Mouse (Mus musculus): ENCODE measurements around the gene Ush2a. TPM values are rescaled to one million over a fixed set of nuclear protein-coding genes. Genes with fewer than 3 reads are reported as not detected.

Gene Ush2a
- polyA plus RNA-seq, 1 experiment: not detected

DNA sequence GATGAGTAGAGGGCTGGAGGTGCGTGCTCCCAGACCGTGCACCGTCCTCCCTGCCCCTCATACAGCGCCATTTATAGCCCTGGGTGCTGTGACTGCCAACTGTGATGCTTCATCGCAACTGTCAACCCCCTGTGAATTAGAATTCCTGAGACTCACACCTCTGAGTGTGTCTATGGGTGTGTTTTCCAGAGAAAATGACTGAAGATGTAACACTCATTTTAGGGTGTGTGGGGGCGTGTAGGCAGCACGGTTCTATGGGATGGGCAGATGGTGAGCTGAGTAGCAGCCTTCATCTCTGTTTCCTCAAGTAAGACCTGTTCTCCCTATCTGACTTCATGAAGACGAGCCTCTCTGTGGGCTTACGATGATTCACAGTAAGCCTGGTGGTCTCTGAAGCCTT is 548.8 kb downstream of the Ush2a start:
- H3K27me3 ChIP-seq (ENCODE audit: control insufficient read depth, insufficient read depth, insufficient read length): no peaks in the 10 kb centered on the region
- no peak overlapping the region for H3K4me3 ChIP-seq
- H3K36me3 ChIP-seq (ENCODE audit: control insufficient read depth, insufficient read depth): no peaks in the 10 kb centered on the region
- H3K4me2 ChIP-seq (ENCODE audit: low read depth): no peak overlapping the region
- H3K79me2 ChIP-seq (ENCODE audit: control insufficient read depth, insufficient read depth): no peaks in the 10 kb centered on the region
- TF ChIP-seq SRF (IDR thresholded peaks at IDR 0.05; ENCODE audit: control insufficient read depth, insufficient read length, low read depth): no peak
- TF ChIP-seq POLR2AphosphoS2 (IDR thresholded peaks at IDR 0.05; ENCODE audit: insufficient read length, low read depth): no peak
- no peak for TF ChIP-seq E2F4 (IDR thresholded peaks at IDR 0.05; ENCODE audit: insufficient read depth)
- no peak for TF ChIP-seq MYOG (IDR thresholded peaks at IDR 0.05; ENCODE audit: control insufficient read depth in 1 of 3, insufficient read depth in 1 of 3, insufficient read length in 2 of 3, low read depth in 2 of 3)
- no peak for TF ChIP-seq TCF12 (IDR thresholded peaks at IDR 0.05; ENCODE audit: insufficient read depth, poor library complexity, severe bottlenecking)
- no peak for TF ChIP-seq REST (IDR thresholded peaks at IDR 0.05; ENCODE audit: insufficient read depth, insufficient read length)
- no peak for TF ChIP-seq MAX (IDR thresholded peaks at IDR 0.05; ENCODE audit: low read depth)
- TF ChIP-seq CEBPB (IDR thresholded peaks at IDR 0.05; ENCODE audit: insufficient read depth, poor library complexity, severe bottlenecking): no peak
- H3ac ChIP-seq (ENCODE audit: control insufficient read depth, insufficient read length): no peak overlapping the region

DNA sequence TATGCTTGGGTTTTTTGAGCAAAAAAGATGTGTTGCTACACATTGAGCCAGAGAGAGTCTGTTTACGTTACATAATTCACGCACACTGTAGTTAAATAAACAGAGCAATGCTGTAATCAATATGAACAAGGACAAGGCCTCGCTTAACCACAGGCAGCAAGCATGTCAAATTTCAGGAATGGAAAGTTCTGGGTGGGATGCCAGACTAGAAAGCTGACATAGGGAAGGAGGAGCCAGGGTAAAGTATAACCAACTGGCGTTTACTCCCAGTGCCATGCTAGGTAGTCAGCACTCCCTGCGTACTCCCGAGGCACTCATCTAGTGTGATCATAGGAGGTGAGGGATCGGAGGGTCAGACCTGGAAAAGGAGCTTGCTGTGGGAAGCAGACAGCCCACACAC is 553.2 kb downstream of the Ush2a start:
- no peak overlapping the region for H3K4me2 ChIP-seq (ENCODE audit: low read depth)
- no peak for TF ChIP-seq MYOG (IDR thresholded peaks at IDR 0.05; ENCODE audit: control insufficient read depth in 1 of 3, insufficient read depth in 1 of 3, insufficient read length in 2 of 3, low read depth in 2 of 3)
- no peak for TF ChIP-seq CEBPB (IDR thresholded peaks at IDR 0.05; ENCODE audit: insufficient read depth, poor library complexity, severe bottlenecking)
- TF ChIP-seq POLR2AphosphoS2 (IDR thresholded peaks at IDR 0.05; ENCODE audit: insufficient read length, low read depth): no peak
- TF ChIP-seq E2F4 (IDR thresholded peaks at IDR 0.05; ENCODE audit: insufficient read depth): no peak
- TF ChIP-seq TCF12 (IDR thresholded peaks at IDR 0.05; ENCODE audit: insufficient read depth, poor library complexity, severe bottlenecking): no peak
- H3K36me3 ChIP-seq (ENCODE audit: control insufficient read depth, insufficient read depth): no peaks in the 10 kb centered on the region
- H3K27me3 ChIP-seq (ENCODE audit: control insufficient read depth, insufficient read depth, insufficient read length): no peaks in the 10 kb centered on the region
- H3ac ChIP-seq (ENCODE audit: control insufficient read depth, insufficient read length): no peak overlapping the region
- no peak overlapping the region for H3K4me3 ChIP-seq
- no peaks in the 10 kb centered on the region for H3K79me2 ChIP-seq (ENCODE audit: control insufficient read depth, insufficient read depth)

DNA sequence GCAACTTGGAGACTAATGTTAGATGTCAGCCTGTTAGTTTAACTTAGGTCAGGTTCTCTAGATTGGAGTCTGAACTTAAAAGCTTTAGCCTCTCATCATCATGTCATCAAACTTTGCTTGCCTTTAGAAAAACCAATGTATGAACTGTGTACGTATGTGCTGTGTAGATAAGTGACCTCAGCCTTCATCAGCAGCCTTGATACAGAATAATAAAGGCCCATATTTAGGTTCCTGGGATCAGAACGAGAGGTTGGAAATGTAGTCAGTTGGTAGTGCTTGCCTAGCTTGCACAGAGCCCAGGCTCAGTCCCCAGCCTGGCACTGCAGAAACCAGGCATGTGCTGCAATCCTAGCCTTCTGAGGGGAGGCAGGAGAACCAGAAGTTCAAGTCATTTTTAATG is 562.4 kb downstream of the Ush2a start:
- Histone ChIP-seq H3K4me3 (no peak overlapping the region), H3K4me2 (ENCODE audit: low read depth) (no peak overlapping the region), H3K27me3 (ENCODE audit: control insufficient read depth, insufficient read depth, insufficient read length) (no peaks in the 10 kb centered on the region), H3ac (ENCODE audit: control insufficient read depth, insufficient read length) (no peak overlapping the region), H3K79me2 (ENCODE audit: control insufficient read depth, insufficient read depth) (no peaks in the 10 kb centered on the region), H3K36me3 (ENCODE audit: control insufficient read depth, insufficient read depth) (no peaks in the 10 kb centered on the region)
- no peak for TF ChIP-seq SRF (IDR thresholded peaks at IDR 0.05; ENCODE audit: control insufficient read depth, insufficient read length, low read depth)
- no peak for TF ChIP-seq E2F4 (IDR thresholded peaks at IDR 0.05; ENCODE audit: insufficient read depth)
- no peak for TF ChIP-seq REST (IDR thresholded peaks at IDR 0.05; ENCODE audit: insufficient read depth, insufficient read length)
- no peak for TF ChIP-seq CEBPB (IDR thresholded peaks at IDR 0.05; ENCODE audit: insufficient read depth, poor library complexity, severe bottlenecking)
- TF ChIP-seq TCF3 (IDR thresholded peaks at IDR 0.05; ENCODE audit: insufficient read length, low read depth): no peak
- no peak for TF ChIP-seq TCF12 (IDR thresholded peaks at IDR 0.05; ENCODE audit: insufficient read depth, poor library complexity, severe bottlenecking)
- TF ChIP-seq MYOD1 (IDR thresholded peaks at IDR 0.05; ENCODE audit: control insufficient read depth in 1 of 3, insufficient read length in 2 of 3, low read depth in 2 of 3): no peak
- TF ChIP-seq POLR2A (IDR thresholded peaks at IDR 0.05; ENCODE audit: insufficient read length, low read depth): no peak
- no peak for TF ChIP-seq POLR2AphosphoS2 (IDR thresholded peaks at IDR 0.05; ENCODE audit: insufficient read length, low read depth)
- no peak for TF ChIP-seq MYOG (IDR thresholded peaks at IDR 0.05; ENCODE audit: control insufficient read depth in 1 of 3, insufficient read depth in 1 of 3, insufficient read length in 2 of 3, low read depth in 2 of 3)
- no peak for TF ChIP-seq USF1 (IDR thresholded peaks at IDR 0.05; ENCODE audit: low read depth)
- TF ChIP-seq MAX (IDR thresholded peaks at IDR 0.05; ENCODE audit: low read depth): no peak

DNA sequence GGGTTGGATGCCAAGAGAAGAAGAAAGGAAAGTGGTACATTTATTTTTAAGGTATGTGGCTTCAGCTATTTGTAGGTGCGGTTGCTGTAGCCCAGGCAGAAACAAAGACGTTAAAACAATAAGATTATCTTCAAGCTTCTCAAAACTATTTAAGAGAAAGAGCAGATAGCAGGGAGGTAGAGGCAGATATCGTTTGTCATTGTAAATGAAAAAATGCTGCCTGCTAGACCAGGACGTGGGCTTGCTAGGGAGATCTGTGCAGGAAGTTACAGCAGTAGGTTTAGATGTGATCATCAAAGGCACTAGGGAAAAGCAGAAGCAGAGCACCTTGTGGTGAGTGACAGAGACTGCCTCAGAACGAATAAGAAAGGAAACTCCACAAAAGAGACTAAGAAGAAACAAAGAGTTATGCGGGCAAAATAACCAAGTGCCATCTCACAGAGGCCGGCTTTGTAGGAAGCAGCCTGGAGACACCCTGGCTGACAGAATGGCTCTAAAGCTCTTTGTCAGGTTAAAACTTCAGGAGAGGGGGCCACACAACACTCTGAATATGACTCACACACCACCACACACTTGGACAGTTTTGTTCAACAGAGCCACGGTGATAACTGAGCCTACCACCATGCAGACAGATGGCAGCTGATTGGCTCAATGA is 563.2 kb downstream of the Ush2a start:
- no peaks in the 10 kb centered on the region for H3K27me3 ChIP-seq (ENCODE audit: control insufficient read depth, insufficient read depth, insufficient read length)
- H3ac ChIP-seq (ENCODE audit: control insufficient read depth, insufficient read length): no peak overlapping the region
- no peaks in the 10 kb centered on the region for H3K36me3 ChIP-seq (ENCODE audit: control insufficient read depth, insufficient read depth)
- TF ChIP-seq REST (IDR thresholded peaks at IDR 0.05; ENCODE audit: insufficient read depth, insufficient read length) (no peak), TCF12 (IDR thresholded peaks at IDR 0.05; ENCODE audit: insufficient read depth, poor library complexity, severe bottlenecking) (no peak), MYOG (IDR thresholded peaks at IDR 0.05; ENCODE audit: control insufficient read depth in 1 of 3, insufficient read depth in 1 of 3, insufficient read length in 2 of 3, low read depth in 2 of 3) (no peak), MAX (IDR thresholded peaks at IDR 0.05; ENCODE audit: low read depth) (no peak), TCF3 (IDR thresholded peaks at IDR 0.05; ENCODE audit: insufficient read length, low read depth) (no peak), MYOD1 (IDR thresholded peaks at IDR 0.05; ENCODE audit: control insufficient read depth in 1 of 3, insufficient read length in 2 of 3, low read depth in 2 of 3) (no peak), USF1 (IDR thresholded peaks at IDR 0.05; ENCODE audit: low read depth) (no peak), POLR2AphosphoS2 (IDR thresholded peaks at IDR 0.05; ENCODE audit: insufficient read length, low read depth) (no peak), POLR2A (IDR thresholded peaks at IDR 0.05; ENCODE audit: insufficient read length, low read depth) (no peak)
- no peak overlapping the region for H3K4me3 ChIP-seq
- no peaks in the 10 kb centered on the region for H3K79me2 ChIP-seq (ENCODE audit: control insufficient read depth, insufficient read depth)
- no peak overlapping the region for H3K4me2 ChIP-seq (ENCODE audit: low read depth)

Data from myocyte (in vitro differentiated cells).